Mouse (Mus musculus) MEL (cell line): ENCODE data around the gene Syt2.

ENCODE experiments used
- CTCF ChIP-seq, 3 experiments: IDR thresholded peaks in 2 of 3; conservative IDR thresholded peaks in 1 of 3; 2 replicates each; pipeline ENCODE4 v1.5.1; 2011 to 2012; ENCODE audit warnings: low read length in 3 of 3, low read depth in 2 of 3, mild to moderate bottlenecking in 2 of 3, improper control_type of control experiment in 1 of 3, inconsistent platforms in 1 of 3, mixed read lengths in 1 of 3, moderate library complexity in 1 of 3; ENCODE audit not compliant: control insufficient read depth in 1 of 3, insufficient read depth in 1 of 3, poor library complexity in 1 of 3, severe bottlenecking in 1 of 3
- E2F4 ChIP-seq: IDR thresholded peaks from 2 replicates; pipeline ENCODE4 v1.6.1; 2011; ENCODE audit warnings: low read depth, low read length, improper control_type of control experiment, borderline replicate concordance
- GABPA ChIP-seq: IDR thresholded peaks from 2 replicates; pipeline ENCODE4 v1.6.1; 2012; ENCODE audit warnings: low read depth, mild to moderate bottlenecking, inconsistent platforms, low read length, improper control_type of control experiment, moderate library complexity
- MEF2A ChIP-seq: IDR thresholded peaks from 2 replicates; pipeline ENCODE4 v1.6.1; 2014; ENCODE audit warnings: low read depth, mild to moderate bottlenecking, inconsistent platforms, low read length, improper control_type of control experiment; ENCODE audit not compliant: poor library complexity, insufficient replicate concordance, severe bottlenecking; ENCODE audit errors: extremely low read depth
- NELFE ChIP-seq: IDR thresholded peaks from 2 replicates; pipeline ENCODE4 v1.6.1; 2011; ENCODE audit warnings: low read depth, low read length, improper control_type of control experiment
- NRF1 ChIP-seq: IDR thresholded peaks from 2 replicates; pipeline ENCODE4 v1.6.1; 2014; ENCODE audit warnings: low read depth, mild to moderate bottlenecking, inconsistent platforms, low read length, improper control_type of control experiment, moderate library complexity; ENCODE audit not compliant: poor library complexity, insufficient read depth, severe bottlenecking
- POLR2A ChIP-seq, 2 experiments: IDR thresholded peaks; 2 replicates each; pipeline ENCODE4 v1.6.1; 2011 to 2012; ENCODE audit warnings: low read length in 2 of 2, mild to moderate bottlenecking in 2 of 2, control low read depth in 1 of 2, improper control_type of control experiment in 1 of 2, low read depth in 1 of 2, moderate library complexity in 1 of 2; ENCODE audit not compliant: control insufficient read depth in 1 of 2, insufficient read depth in 1 of 2, poor library complexity in 1 of 2
- POLR2AphosphoS2 ChIP-seq: IDR thresholded peaks from 2 replicates; pipeline ENCODE4 v1.6.1; 2011; ENCODE audit warnings: low read length, improper control_type of control experiment
- ZNF384 ChIP-seq: IDR thresholded peaks from 2 replicates; pipeline ENCODE4 v1.6.1; 2012; ENCODE audit warnings: low read depth, mild to moderate bottlenecking, inconsistent platforms, low read length, improper control_type of control experiment

GRCm38 (mm10) chr1:134749889-134750288 is 103.4 kb downstream of the Syt2 start:
- TF ChIP-seq CTCF (IDR thresholded peaks at IDR 0.05 in 2 of 3, conservative IDR thresholded peaks at IDR 0.05 in 1 of 3; ENCODE audit: control insufficient read depth in 1 of 3, insufficient read depth in 1 of 3, low read depth in 2 of 3, low read length in 3 of 3, poor library complexity in 1 of 3, severe bottlenecking in 1 of 3) (no peak), POLR2A (IDR thresholded peaks at IDR 0.05; ENCODE audit: control insufficient read depth in 1 of 2, insufficient read depth in 1 of 2, low read depth in 1 of 2, low read length in 2 of 2, poor library complexity in 1 of 2) (no peak), NRF1 (no peak), MEF2A (no peak), GABPA (no peak), E2F4 (no peak), ZNF384 (no peak), NELFE (no peak), POLR2AphosphoS2 (no peak)
